Mouse (Mus musculus): ENCODE data around the gene Cox5b. TPM values are rescaled to one million over a fixed set of nuclear protein-coding genes. Genes with fewer than 3 reads are reported as not detected.

Cox5b gene
- polyA plus RNA-seq, 1 experiment from 2014 or later: 1,082 TPM

DNA sequence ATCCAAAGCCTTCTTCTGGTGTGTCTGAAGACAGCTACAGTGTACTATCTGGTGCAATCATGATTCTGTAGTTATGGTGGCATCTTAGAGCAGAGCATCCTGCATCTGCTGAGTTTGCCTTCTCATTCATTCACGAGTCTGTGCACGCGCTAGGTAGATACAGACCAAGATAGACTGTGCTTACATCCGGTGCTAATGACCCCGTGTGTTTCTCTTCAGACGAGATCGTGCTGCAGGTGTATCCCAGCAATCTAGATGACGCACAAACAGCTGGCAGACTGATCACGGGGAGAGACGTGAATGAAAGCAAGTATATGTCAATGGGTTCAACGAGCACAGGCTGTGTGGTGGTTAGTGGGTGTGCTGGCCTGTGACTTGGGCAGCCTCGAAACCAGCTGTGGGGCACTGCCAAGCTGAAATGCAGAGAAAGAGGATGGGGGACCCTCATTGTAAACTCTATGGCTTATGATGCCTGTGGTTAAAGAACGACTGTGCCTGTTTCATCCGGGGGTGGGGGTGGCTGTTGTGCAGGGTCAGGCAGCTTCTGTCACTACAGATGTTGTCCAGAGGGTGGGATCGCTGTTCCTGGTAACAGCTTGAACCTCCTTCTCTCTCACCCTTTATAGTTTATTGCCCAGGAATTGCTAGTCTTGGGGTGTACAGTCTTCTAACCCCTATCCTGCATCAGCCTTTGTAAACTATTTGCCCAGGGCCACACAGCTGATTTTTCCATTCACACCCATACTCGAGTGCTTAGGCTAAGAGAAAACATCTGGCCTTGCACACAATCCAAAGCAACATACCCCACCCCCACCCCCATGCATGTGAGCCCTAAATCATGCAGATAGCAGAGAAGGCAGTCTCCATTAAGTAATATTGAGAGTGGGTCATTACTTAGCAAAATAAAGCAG, 32.2 kb downstream of the Cox5b start:
- Histone ChIP-seq H3K27me3 (replicated peaks) (0 out of 2 replicates have a peak, but pooled peaks cover 2% of the 10 kb centered on the region), H3K4me2 (no peak overlapping the region), H3K4me3 (no peak overlapping the region), H3K36me3 (no peaks in the 10 kb centered on the region), H3K27ac (replicated peaks) (no peak overlapping the region), H3K9me3 (no peaks in the 10 kb centered on the region), H3K9ac (no peak overlapping the region), H3K4me1 (no peaks in the 10 kb centered on the region)
- ATAC-seq (ENCODE audit: extremely low read depth, insufficient number of reproducible peaks, low FRiP score, low TSS enrichment): no peak
- 66% methylated on average over 16 of the region's 16 CpGs for WGBS

DNA sequence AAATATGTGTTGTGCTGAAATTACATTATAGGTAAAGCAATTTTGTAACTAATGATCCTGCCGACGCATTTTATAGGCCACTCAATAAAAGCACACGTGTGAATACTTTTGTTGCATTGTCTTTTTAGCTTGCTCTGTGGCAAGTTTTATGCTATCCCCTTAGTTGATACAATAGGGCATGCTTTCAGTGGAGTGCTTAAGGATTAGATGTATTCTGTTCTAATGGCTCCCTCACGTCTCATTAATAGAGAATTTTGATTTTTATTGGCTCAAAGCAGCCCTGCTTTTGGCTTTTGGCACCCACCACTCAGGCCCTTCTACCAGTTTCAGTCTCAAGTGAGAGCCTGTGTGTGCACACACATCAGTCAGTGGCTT, 32.8 kb downstream of the Cox5b start:
- Histone ChIP-seq H3K36me3 (no peaks in the 10 kb centered on the region), H3K27ac (replicated peaks) (no peak overlapping the region), H3K4me1 (no peaks in the 10 kb centered on the region), H3K9ac (no peak overlapping the region), H3K9me3 (no peaks in the 10 kb centered on the region), H3K4me3 (no peak overlapping the region), H3K4me2 (no peak overlapping the region), H3K27me3 (replicated peaks) (0 out of 2 replicates have a peak, but pooled peaks cover 2% of the 10 kb centered on the region)
- no peak for ATAC-seq (ENCODE audit: extremely low read depth, insufficient number of reproducible peaks, low FRiP score, low TSS enrichment)
- 81% methylated on average over 4 of the region's 4 CpGs for WGBS

DNA sequence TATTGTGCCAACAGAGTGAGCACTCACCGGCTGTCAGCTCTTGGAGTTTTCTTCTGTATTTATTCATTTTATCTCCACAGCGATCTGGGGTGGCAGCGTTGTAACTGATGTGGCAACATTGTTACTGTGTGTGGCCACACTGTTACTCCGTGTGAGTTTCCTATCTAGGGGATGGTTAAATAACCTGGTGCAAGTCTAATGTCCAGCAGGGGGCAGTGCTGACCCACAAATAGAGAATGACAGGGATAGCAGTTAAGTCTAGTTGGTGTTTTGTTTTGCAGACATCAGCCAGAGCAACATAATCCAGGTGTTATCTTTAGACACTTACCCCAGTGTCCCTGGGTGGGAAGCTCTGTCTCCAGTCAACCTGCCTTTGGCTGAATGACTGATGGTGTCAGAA, 46.1 kb downstream of the Cox5b start:
- H3K4me2 ChIP-seq: no peak overlapping the region
- no peaks in the 10 kb centered on the region for H3K9me3 ChIP-seq
- peaks cover 16% of the 10 kb centered on the region for H3K27me3 ChIP-seq (replicated peaks)
- 3% methylated on average over 4 of the region's 4 CpGs for WGBS
- H3K27ac ChIP-seq (replicated peaks): no peak overlapping the region
- no peak overlapping the region for H3K9ac ChIP-seq
- H3K4me3 ChIP-seq: no peak overlapping the region
- no peak for ATAC-seq (ENCODE audit: extremely low read depth, insufficient number of reproducible peaks, low FRiP score, low TSS enrichment)
- H3K4me1 ChIP-seq: no peaks in the 10 kb centered on the region
- H3K36me3 ChIP-seq: no peaks in the 10 kb centered on the region

DNA sequence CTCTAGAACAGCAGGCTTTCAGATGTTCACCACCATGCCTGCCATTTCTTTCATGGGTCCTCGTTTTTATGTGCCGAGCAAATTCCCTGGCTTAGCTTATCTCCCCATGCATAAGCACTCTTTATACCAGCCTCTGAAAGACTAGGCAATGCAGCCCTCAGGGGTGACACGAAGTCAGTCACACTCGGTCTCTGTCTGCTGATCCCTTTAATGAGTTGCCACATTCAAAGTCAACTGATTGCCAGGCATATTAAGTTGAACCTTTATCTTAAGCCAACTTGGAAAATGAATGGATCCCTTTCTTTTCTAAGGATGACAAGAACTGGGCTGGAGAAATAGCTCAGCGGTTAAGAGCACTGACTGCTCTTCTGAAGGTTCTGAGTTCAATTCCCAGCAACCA, 48.0 kb downstream of the Cox5b start:
- H3K9me3 ChIP-seq: no peaks in the 10 kb centered on the region
- no peaks in the 10 kb centered on the region for H3K36me3 ChIP-seq
- H3K9ac ChIP-seq: no peak overlapping the region
- no peak overlapping the region for H3K27ac ChIP-seq (replicated peaks)
- H3K4me1 ChIP-seq: 0 out of 2 replicates have a peak, but pooled peaks cover 2% of the 10 kb centered on the region
- ATAC-seq (ENCODE audit: extremely low read depth, insufficient number of reproducible peaks, low FRiP score, low TSS enrichment): no peak
- H3K27me3 ChIP-seq (replicated peaks): peaks cover 26% of the 10 kb centered on the region
- WGBS: 63% methylated on average over 5 of the region's 5 CpGs
- H3K4me3 ChIP-seq: no peak overlapping the region
- H3K4me2 ChIP-seq: no peak overlapping the region

DNA sequence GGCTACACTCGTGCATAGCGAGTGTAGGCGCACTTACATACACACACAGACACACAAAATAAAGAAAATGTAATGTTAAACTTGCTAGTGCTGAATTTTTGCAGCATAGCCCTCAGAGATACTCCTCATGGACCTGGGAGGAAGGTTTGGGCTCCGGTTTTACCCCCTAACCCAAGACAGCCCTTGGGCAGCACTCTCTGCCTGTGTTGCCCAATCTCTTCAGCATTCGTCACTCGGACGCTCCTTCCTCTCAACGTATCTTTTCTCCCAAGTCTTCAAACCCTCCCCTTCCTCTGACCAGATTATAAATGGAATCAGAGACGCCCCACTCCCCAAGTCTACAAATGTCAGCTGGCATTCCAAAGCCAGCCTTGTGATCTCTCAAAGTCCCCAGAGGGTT, 51.8 kb downstream of the Cox5b start:
- Histone ChIP-seq H3K36me3 (no peaks in the 10 kb centered on the region), H3K4me1 (0 out of 2 replicates have a peak, but pooled peaks cover 5% of the 10 kb centered on the region), H3K27ac (replicated peaks) (no peak overlapping the region), H3K9me3 (no peaks in the 10 kb centered on the region), H3K4me3 (no peak overlapping the region), H3K9ac (no peak overlapping the region), H3K27me3 (replicated peaks) (peaks cover 34% of the 10 kb centered on the region), H3K4me2 (no peak overlapping the region)
- ATAC-seq (ENCODE audit: extremely low read depth, insufficient number of reproducible peaks, low FRiP score, low TSS enrichment): no peak
- 63% methylated on average over 9 of the region's 9 CpGs for WGBS

Small RNAs within 50 kb of the gene (microRNA-seq; reads per million reads assigned to microRNA genes)
- gene Gm24133: not detected

Other genes with a start within 250 kb of the Cox5b start
- 44.2 and 49.5 TPM in 2 replicates for gene Lman2l, start 246.2 kb upstream of the Cox5b start, polyA plus RNA-seq (2015; fragmentation: Nextera tagmentation; extraction: Ambion mirVana)
- 6.3 and 6.7 TPM in 2 replicates for gene Cnnm4, start 219.8 kb upstream of the Cox5b start, polyA plus RNA-seq (2015; fragmentation: Nextera tagmentation; extraction: Ambion mirVana)
- 2.0 and 2.4 TPM in 2 replicates for gene Cnnm3, start 179.6 kb upstream of the Cox5b start, polyA plus RNA-seq (2015; fragmentation: Nextera tagmentation; extraction: Ambion mirVana)
- gene Ankrd23, start 154.6 kb upstream of the Cox5b start, polyA plus RNA-seq (2015; fragmentation: Nextera tagmentation; extraction: Ambion mirVana): 17.7 and 20.1 TPM in 2 replicates
- not detected in 2 replicates for gene Gm42417, start 152.0 kb upstream of the Cox5b start, polyA plus RNA-seq (2015; fragmentation: Nextera tagmentation; extraction: Ambion mirVana)
- gene Ankrd39, start 144.0 kb upstream of the Cox5b start, polyA plus RNA-seq (2015; fragmentation: Nextera tagmentation; extraction: Ambion mirVana): 23.6 and 27.2 TPM in 2 replicates
- 10.0 and 10.2 TPM in 2 replicates for gene Sema4c, start 133.1 kb upstream of the Cox5b start, polyA plus RNA-seq (2015; fragmentation: Nextera tagmentation; extraction: Ambion mirVana)
- gene Fam178b, start 8.3 kb upstream of the Cox5b start, polyA plus RNA-seq (2015; fragmentation: Nextera tagmentation; extraction: Ambion mirVana): 2.1 TPM in 2 replicates
- gene 4933424G06Rik, start 18.7 kb downstream of the Cox5b start, polyA plus RNA-seq (2015; fragmentation: Nextera tagmentation; extraction: Ambion mirVana): 0.13 TPM in 1 of 2 replicates, not detected in the other
- 85.5 and 90.6 TPM in 2 replicates for gene Actr1b, start 23.0 kb downstream of the Cox5b start, polyA plus RNA-seq (2015; fragmentation: Nextera tagmentation; extraction: Ambion mirVana)
- 0.31 and 0.34 TPM in 2 replicates for gene Zap70, start 70.3 kb downstream of the Cox5b start, polyA plus RNA-seq (2015; fragmentation: Nextera tagmentation; extraction: Ambion mirVana)